ENCODE assay signal across 12 mouse cellular contexts in the genomic region with DNA sequence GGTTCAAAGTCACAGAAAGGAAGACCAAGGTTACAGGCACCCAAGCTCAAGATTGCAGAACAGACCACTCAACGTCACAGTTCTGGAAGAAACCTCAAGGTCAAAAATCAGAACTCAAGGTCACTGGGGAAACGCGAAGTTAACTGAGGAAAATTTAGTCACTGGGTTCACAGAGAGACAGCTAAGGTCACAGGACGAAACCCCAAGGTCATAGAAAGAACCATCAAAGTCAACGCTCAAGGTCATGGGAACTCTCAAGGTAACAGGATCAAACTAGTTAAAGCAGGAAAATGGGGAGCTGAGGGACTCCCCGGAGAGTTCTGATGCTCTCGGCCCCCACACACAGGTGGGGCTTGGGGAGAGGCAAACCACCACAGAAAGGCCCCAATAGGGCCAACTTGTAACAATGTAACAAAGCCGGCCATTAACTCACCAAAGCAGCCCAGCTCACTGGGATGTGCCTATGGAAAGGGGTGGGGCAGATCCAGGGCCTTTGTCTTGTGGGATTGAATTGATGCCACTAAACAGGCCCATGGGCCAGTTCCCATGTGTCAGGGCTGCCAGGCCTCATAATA. TPM values are rescaled to one million over a fixed set of nuclear protein-coding genes. Genes with fewer than 3 reads are reported as not detected.
"Had no signal": no experiment of that assay in that cellular context is flagged by ENCODE, and none has a peak within 500 bp of the region (broad histone marks: within the 10 kb centered on the region; RNA-seq: fewer than 3 reads in every experiment).

No protein-coding gene starts in this region.

- H3K27ac ChIP-seq: limb, embryonic 13.5 days; liver, embryonic 14.5 days; midbrain, embryonic 12.5 days; neural tube, embryonic 13.5 days; stomach, embryonic 15.5 days had no signal

- H3K4me3 ChIP-seq: limb, embryonic 13.5 days; midbrain, embryonic 12.5 days; neural tube, embryonic 13.5 days; stomach, embryonic 15.5 days had no signal

- H3K4me1 ChIP-seq: midbrain, embryonic 12.5 days; neural tube, embryonic 13.5 days had no signal

- H3K9me3 ChIP-seq: limb, embryonic 13.5 days; midbrain, embryonic 12.5 days; neural tube, embryonic 13.5 days; stomach, embryonic 15.5 days had no signal

- DNase-seq: left cerebral cortex, postnatal 4 days; lung, adult 18-20 months; retina, postnatal 1 day; right cerebral cortex, postnatal 14 days; thymus, postnatal 4 days had no signal

- H3K36me3 ChIP-seq: midbrain, embryonic 12.5 days had no signal

- ATAC-seq: midbrain, embryonic 16.5 days had no signal

- H3K4me2 ChIP-seq: limb, embryonic 13.5 days; midbrain, embryonic 12.5 days; neural tube, embryonic 13.5 days; stomach, embryonic 15.5 days had no signal

- H3K9ac ChIP-seq: limb, embryonic 13.5 days; liver, embryonic 14.5 days; midbrain, embryonic 12.5 days; neural tube, embryonic 13.5 days; stomach, embryonic 15.5 days had no signal

- H3K27me3 ChIP-seq: limb, embryonic 13.5 days; midbrain, embryonic 12.5 days; neural tube, embryonic 13.5 days; stomach, embryonic 15.5 days had no signal

RNA-seq across cellular contexts. Expression of a gene that starts 22.2 kb away (rescaled TPM):
- total RNA-seq: megakaryocyte-erythroid progenitor cell, adult 5-6 weeks had no signal
